Mouse (Mus musculus): ENCODE data around the gene Clca2.

DNA sequence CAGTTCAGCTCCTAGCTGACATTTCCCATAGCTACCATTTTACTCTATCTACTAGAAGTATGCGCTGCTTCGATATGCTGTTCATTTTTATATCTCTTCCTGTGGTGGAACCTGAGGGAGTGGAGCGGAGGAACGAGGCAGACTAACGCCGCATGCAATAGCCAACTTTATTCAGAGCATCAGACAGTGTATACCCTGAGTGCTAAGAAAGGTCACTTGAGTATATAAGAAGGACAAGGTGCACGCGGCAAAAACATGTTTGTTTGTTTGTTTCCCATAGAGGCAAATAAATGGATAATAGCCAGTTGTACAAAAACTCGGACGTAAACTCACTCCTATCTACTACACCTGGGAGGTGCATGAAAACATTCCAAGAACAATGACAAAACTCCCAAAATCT is 18.4 kb upstream of the Clca2 start:
- no peak for TF ChIP-seq CTCF (IDR thresholded peaks at IDR 0.05; ENCODE audit: low read depth)
- no peak for TF ChIP-seq EP300 (IDR thresholded peaks at IDR 0.05; ENCODE audit: low read depth)

All from heart, postnatal 0 days (tissue).